Mouse (Mus musculus): ENCODE data around the gene Zdbf2. TPM values are rescaled to one million over a fixed set of nuclear protein-coding genes. Genes with fewer than 3 reads are reported as not detected.
A peak's percentile ranks its signal among the peaks of the same experiment; 100 is the strongest.

Zdbf2 gene
- total and polyA plus RNA-seq, 2 experiments from 2014 or later = 23.9 to 30.3 TPM

DNA sequence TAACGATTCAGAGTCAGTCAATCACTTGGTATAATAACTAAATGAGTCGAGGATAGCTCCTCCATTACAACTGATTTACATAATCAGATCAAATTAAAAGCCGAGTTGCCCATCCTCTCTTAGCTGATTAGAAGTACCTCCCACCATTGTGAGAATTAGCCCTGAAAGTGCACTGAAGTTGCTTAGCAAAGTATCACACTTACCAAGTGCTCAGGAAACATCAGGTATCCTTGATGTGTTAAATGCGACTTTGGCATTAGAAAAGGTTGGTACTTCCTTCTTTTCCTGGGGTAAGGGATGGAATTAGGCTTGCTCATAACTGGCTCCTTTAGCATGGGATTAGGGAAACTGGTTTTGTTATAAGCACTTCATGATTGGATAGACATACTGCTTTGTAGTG, 29.2 kb upstream of the Zdbf2 start:
- Histone ChIP-seq H3K36me3 (ENCODE audit: insufficient read depth) (no peaks in the 10 kb centered on the region), H3K4me2 (ENCODE audit: low read depth) (no peak overlapping the region), H3K9me3 (ENCODE audit: low read length) (no peaks in the 10 kb centered on the region), H3K4me3 (ENCODE audit: low read depth, low read length) (no peak overlapping the region), H3K4me1 (ENCODE audit: insufficient read depth) (no peaks in the 10 kb centered on the region), H3K27me3 (ENCODE audit: insufficient read depth, low read length) (peaks cover 20% of the 10 kb centered on the region; the same call in 1 of the 2 replicates), H3K9ac (no peak overlapping the region), H3K27ac (ENCODE audit: low read depth, low read length) (no peak overlapping the region)
- no peak for TF ChIP-seq CTCF (IDR thresholded peaks at IDR 0.05; ENCODE audit: low read depth)
- ATAC-seq (no peak), DNase-seq (no peak)
- 31% methylated on average over 4 of the region's 4 CpGs for WGBS

DNA sequence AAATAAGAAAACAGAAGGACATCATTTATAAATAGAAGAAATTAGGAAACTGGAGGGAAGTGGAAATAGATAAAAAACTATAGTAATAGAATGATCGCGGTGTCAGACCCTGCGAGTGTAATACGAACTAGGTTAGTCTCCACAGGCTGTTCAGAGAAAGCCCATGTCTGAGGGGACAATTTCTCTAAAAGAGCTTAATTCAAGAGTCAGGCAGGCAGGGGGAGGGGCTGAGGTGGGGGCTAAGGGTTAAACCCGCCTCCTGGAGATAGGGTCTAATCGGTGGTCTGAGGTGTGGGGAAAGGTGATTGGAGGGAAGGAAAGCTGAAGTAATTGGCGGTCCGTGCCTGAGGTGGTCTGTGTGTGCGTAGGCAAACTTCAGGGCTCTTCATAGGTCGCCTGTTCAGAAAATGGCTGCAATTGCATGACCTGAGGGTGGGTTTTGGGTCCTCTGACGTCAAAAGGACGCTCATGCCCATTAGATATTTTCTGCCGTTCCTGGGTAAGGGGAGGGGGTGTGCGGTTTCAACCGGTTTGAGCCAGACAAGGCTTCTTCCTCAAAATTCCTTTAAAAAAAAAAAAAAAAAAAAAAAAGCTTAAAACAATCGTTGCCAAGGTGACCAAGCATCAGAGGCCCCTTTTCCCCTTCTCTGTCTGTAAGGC, 26.1 kb upstream of the Zdbf2 start:
- H3K9ac ChIP-seq = no peak overlapping the region
- H3K27ac ChIP-seq (ENCODE audit: low read depth, low read length) = no peak overlapping the region
- no peaks in the 10 kb centered on the region for H3K36me3 ChIP-seq (ENCODE audit: insufficient read depth)
- ATAC-seq (peak; percentile 77), DNase-seq (peak; percentile 47)
- 4% methylated on average over 16 of the region's 16 CpGs for WGBS
- H3K4me1 ChIP-seq (ENCODE audit: insufficient read depth) = no peaks in the 10 kb centered on the region
- H3K4me2 ChIP-seq (ENCODE audit: low read depth) = peak overlapping the region; percentile 27
- no peaks in the 10 kb centered on the region for H3K9me3 ChIP-seq (ENCODE audit: low read length)
- peaks cover 47% of the 10 kb centered on the region for H3K27me3 ChIP-seq (ENCODE audit: insufficient read depth, low read length)
- no peak for TF ChIP-seq CTCF (IDR thresholded peaks at IDR 0.05; ENCODE audit: low read depth)
- H3K4me3 ChIP-seq (ENCODE audit: low read depth, low read length) = peak overlapping the region; percentile 16; the same call in 1 of the 2 replicates

DNA sequence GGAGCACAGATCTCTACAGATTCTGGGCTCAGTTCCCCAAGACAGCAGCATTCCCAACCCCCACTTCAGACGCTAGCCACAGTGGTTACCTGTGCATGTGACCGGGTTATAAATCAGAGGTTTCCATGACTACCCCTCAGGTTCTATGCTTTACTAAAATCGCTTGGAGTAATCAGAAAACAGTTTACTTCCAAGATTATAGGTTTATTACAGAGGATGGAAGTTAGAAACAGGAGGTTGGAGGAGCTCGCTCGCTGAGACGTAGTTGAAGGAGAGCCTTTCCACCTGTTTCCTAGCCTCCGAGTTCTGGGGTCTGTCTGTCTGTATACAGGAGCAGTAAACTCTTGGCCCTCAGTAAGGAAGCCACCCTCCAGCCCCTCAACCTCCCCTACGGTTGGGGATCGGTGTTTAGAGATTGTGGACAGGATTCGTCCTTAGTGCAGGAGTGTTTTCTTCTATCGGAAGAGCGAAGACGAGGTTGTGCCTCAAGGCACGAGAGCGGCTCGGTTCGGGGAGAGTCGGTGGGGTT, 25.2 kb upstream of the Zdbf2 start:
- DNase-seq (peak; percentile 60), ATAC-seq (peak; percentile 47; the same call in 1 of the 2 replicates)
- Histone ChIP-seq H3K36me3 (ENCODE audit: insufficient read depth) (no peaks in the 10 kb centered on the region), H3K4me3 (ENCODE audit: low read depth, low read length) (peak overlapping the region; percentile 24), H3K4me1 (ENCODE audit: insufficient read depth) (no peaks in the 10 kb centered on the region), H3K9me3 (ENCODE audit: low read length) (no peaks in the 10 kb centered on the region), H3K4me2 (ENCODE audit: low read depth) (peak overlapping the region; percentile 49), H3K27me3 (ENCODE audit: insufficient read depth, low read length) (peaks cover 52% of the 10 kb centered on the region), H3K9ac (peak overlapping the region; percentile 28; the same call in 1 of the 2 replicates), H3K27ac (ENCODE audit: low read depth, low read length) (0 out of 2 replicates have a peak overlapping the region, but pooled peaks have one; percentile 15)
- WGBS = 1% methylated on average over 18 of the region's 18 CpGs
- no peak for TF ChIP-seq CTCF (IDR thresholded peaks at IDR 0.05; ENCODE audit: low read depth)

DNA sequence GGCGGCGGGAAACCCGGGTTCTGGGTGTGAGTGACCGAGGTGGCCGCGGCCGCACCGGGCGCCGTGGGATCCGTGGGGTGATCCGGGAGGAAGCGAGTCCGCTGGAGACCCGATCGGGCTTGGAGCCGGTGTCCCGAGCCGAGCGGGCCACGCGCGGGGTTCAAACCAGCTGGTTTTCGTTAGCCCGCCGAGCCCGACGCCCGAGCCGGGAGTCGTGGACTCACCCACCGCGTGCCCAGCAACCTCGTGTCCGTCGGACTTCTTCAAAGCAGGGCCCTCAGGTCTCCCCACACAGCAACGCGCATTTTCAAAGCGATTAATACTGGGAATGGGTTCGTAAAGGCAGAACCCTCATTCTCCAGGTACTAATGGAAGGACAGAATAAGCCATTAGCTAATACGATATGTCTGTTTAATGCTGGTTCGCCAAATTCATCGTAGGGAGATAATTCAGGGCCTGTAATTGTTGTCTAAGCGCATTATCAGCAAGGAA, 24.7 kb upstream of the Zdbf2 start:
- H3K9ac ChIP-seq = peak overlapping the region; percentile 28; the same call in 1 of the 2 replicates
- no peaks in the 10 kb centered on the region for H3K36me3 ChIP-seq (ENCODE audit: insufficient read depth)
- H3K27ac ChIP-seq (ENCODE audit: low read depth, low read length) = no peak overlapping the region
- ATAC-seq (no peak), DNase-seq (peak; percentile 81)
- peaks cover 52% of the 10 kb centered on the region for H3K27me3 ChIP-seq (ENCODE audit: insufficient read depth, low read length)
- WGBS = 3% methylated on average over 44 of the region's 44 CpGs
- H3K4me2 ChIP-seq (ENCODE audit: low read depth) = peak overlapping the region; percentile 49
- no peaks in the 10 kb centered on the region for H3K4me1 ChIP-seq (ENCODE audit: insufficient read depth)
- no peaks in the 10 kb centered on the region for H3K9me3 ChIP-seq (ENCODE audit: low read length)
- H3K4me3 ChIP-seq (ENCODE audit: low read depth, low read length) = peak overlapping the region; percentile 24
- TF ChIP-seq CTCF (IDR thresholded peaks at IDR 0.05; ENCODE audit: low read depth) = no peak

DNA sequence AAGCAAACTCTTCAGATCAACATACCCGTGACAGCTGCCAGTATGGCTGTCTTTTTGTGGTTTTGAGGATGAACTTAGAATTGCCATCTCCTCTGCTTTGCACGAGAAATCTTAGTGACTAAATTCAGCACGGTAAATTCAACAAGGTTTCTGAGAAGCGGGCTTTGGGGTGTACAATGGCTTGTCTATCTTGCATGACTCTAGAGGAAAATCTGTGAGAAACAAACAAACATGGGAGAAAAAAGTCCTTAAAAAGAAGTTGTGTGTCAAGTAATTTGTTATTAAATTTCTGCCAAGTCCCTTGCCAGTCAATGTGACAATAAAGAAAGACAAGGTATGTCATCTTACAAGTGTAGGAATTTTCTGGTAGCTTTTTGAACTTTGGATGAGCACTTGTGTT, 23.8 kb upstream of the Zdbf2 start:
- Histone ChIP-seq H3K27ac (ENCODE audit: low read depth, low read length) (no peak overlapping the region), H3K9ac (no peak overlapping the region), H3K9me3 (ENCODE audit: low read length) (no peaks in the 10 kb centered on the region), H3K36me3 (ENCODE audit: insufficient read depth) (no peaks in the 10 kb centered on the region), H3K4me2 (ENCODE audit: low read depth) (no peak overlapping the region), H3K4me3 (ENCODE audit: low read depth, low read length) (no peak overlapping the region), H3K27me3 (ENCODE audit: insufficient read depth, low read length) (peaks cover 52% of the 10 kb centered on the region), H3K4me1 (ENCODE audit: insufficient read depth) (no peaks in the 10 kb centered on the region)
- DNase-seq = no peak
- TF ChIP-seq CTCF (IDR thresholded peaks at IDR 0.05; ENCODE audit: low read depth) = no peak
- 63% methylated on average over 4 of the region's 4 CpGs for WGBS
- no peak for ATAC-seq

DNA sequence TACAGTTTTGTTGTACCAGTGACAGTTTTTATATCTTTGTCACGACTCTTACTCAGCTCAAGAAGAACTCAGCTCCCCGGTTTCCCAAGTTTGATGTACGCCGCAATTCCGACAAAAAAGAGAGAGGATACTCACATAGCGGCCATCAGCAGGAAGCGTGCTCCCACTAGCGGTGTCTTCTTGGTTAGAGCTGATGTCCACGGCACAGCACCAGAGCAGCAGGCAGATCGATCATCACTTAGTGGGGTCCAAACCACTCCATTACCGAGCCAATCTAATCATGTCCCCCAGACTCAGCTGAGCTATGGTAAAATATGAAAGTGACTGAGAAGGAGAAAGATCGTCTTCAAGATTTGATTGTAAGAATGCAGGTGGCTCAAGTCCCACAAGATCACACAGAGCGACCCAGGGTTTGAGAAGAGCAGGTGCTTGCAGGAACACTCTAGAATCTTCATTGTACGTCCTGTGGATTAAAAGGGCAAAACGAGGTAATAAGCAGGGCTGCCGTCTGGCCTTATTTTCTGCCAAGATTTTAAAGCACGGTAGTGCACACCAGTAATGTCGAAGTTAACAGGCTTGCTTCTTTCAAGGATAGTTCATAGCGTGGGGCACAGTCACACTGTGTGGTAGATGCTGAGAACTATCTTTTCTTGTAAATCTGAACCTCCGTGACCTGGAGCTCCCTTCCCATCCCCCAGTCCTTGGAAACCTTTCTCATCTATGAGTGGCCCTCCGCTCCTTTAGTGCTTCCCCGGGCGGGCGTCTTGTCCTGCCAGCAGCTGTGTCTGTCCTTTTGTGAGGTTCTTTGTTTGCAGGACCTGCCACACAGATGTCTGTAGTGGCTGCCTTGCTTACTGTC, 20.5 kb upstream of the Zdbf2 start:
- WGBS = 25% methylated on average over 24 of the region's 24 CpGs
- Histone ChIP-seq H3K4me3 (ENCODE audit: low read depth, low read length) (no peak overlapping the region), H3K9ac (no peak overlapping the region), H3K36me3 (ENCODE audit: insufficient read depth) (no peaks in the 10 kb centered on the region), H3K27me3 (ENCODE audit: insufficient read depth, low read length) (peaks cover 50% of the 10 kb centered on the region), H3K27ac (ENCODE audit: low read depth, low read length) (no peak overlapping the region), H3K4me1 (ENCODE audit: insufficient read depth) (0 out of 2 replicates have a peak, but pooled peaks cover 10% of the 10 kb centered on the region), H3K9me3 (ENCODE audit: low read length) (no peaks in the 10 kb centered on the region), H3K4me2 (ENCODE audit: low read depth) (no peak overlapping the region; the same call in 1 of the 2 replicates)
- ATAC-seq (peak; percentile 30; the same call in 1 of the 2 replicates), DNase-seq (peak; percentile 69)
- peak; percentile 68 for TF ChIP-seq CTCF (IDR thresholded peaks at IDR 0.05; ENCODE audit: low read depth)

Data from forebrain, postnatal 0 days (tissue).